Mouse (Mus musculus): ENCODE results near the gene Nr2f2.

The Nr2f2 gene

GRCm38 (mm10) chr7:70365941-70366807, at the start of gene Nr2f2:
Gene Nr2f2 (minus strand): TSS chr7:70366735.
- no peak for DNase-seq (ENCODE audit: low spot score)

- DNase-seq (ENCODE audit: low spot score), result no peak
These were observed 47.9 kb upstream of the Nr2f2 start for GRCm38 (mm10) chr7:70414461-70414860.

GRCm38 (mm10) chr7:70413646-70414045, 47.1 kb upstream of the Nr2f2 start:
- no peak for DNase-seq (ENCODE audit: low spot score)

- DNase-seq (ENCODE audit: low spot score), result no peak
These were observed 46.4 kb upstream of the Nr2f2 start for GRCm38 (mm10) chr7:70412900-70413299.

- DNase-seq (ENCODE audit: low spot score), result peak; percentile 67
These were observed 43.8 kb upstream of the Nr2f2 start for GRCm38 (mm10) chr7:70410350-70410749.

GRCm38 (mm10) chr7:70409890-70410289, 43.4 kb upstream of the Nr2f2 start:
- DNase-seq (ENCODE audit: low spot score), result peak; percentile 10

GRCm38 (mm10) chr7:70408814-70409213, 42.3 kb upstream of the Nr2f2 start:
- DNase-seq (ENCODE audit: low spot score), result no peak

GRCm38 (mm10) chr7:70407123-70407522, 40.6 kb upstream of the Nr2f2 start:
- DNase-seq (ENCODE audit: low spot score), result no peak

- no peak for DNase-seq (ENCODE audit: low spot score)
These were observed 40.0 kb upstream of the Nr2f2 start for GRCm38 (mm10) chr7:70406527-70406926.

- DNase-seq (ENCODE audit: low spot score), result no peak
These were observed 38.9 kb upstream of the Nr2f2 start for GRCm38 (mm10) chr7:70405466-70405865.

- no peak for DNase-seq (ENCODE audit: low spot score)
These were observed 16.3 kb upstream of the Nr2f2 start for GRCm38 (mm10) chr7:70382828-70383227.

GRCm38 (mm10) chr7:70381409-70382244, 15.1 kb upstream of the Nr2f2 start:
- no peak for DNase-seq (ENCODE audit: low spot score)

- DNase-seq (ENCODE audit: low spot score), result no peak
These were observed 14.4 kb upstream of the Nr2f2 start for GRCm38 (mm10) chr7:70380943-70381342.

- DNase-seq (ENCODE audit: low spot score), result no peak
These were observed 13.7 kb upstream of the Nr2f2 start for GRCm38 (mm10) chr7:70380246-70380645.

GRCm38 (mm10) chr7:70370552-70371262, 4.2 kb upstream of the Nr2f2 start:
- no peak for DNase-seq (ENCODE audit: low spot score)

GRCm38 (mm10) chr7:70369731-70370551, 3.4 kb upstream of the Nr2f2 start:
- no peak for DNase-seq (ENCODE audit: low spot score)

GRCm38 (mm10) chr7:70369061-70369730, 2.7 kb upstream of the Nr2f2 start:
- no peak for DNase-seq (ENCODE audit: low spot score)

GRCm38 (mm10) chr7:70368751-70369060, 2.2 kb upstream of the Nr2f2 start:
- no peak for DNase-seq (ENCODE audit: low spot score)

GRCm38 (mm10) chr7:70368268-70368655, 1.7 kb upstream of the Nr2f2 start:
- no peak for DNase-seq (ENCODE audit: low spot score)

GRCm38 (mm10) chr7:70367591-70368267, 1.2 kb upstream of the Nr2f2 start:
- DNase-seq (ENCODE audit: low spot score), result no peak

- DNase-seq (ENCODE audit: low spot score), result no peak
These were observed 217 bp upstream of the Nr2f2 start for GRCm38 (mm10) chr7:70366808-70367095.

Data from testis, postnatal 14 days (tissue).